Mouse (Mus musculus): ENCODE measurements at regions not wholly inside any gene's neighbourhood (a gene's known extent, or its start where the extent isn't known, plus 50 kb on each side); places are given as distances from the start of the nearest gene placed in this dataset.

GRCm38 (mm10) chr16:51842770-51843169, 188.3 kb upstream of the Cblb start:
- DNase-seq (ENCODE audit: low spot score): no peak
- Histone ChIP-seq H3K9ac (ENCODE audit: low read depth, low read length, severe bottlenecking) (no peak overlapping the region), H3K27ac (replicated peaks; ENCODE audit: low read depth, low read length) (no peak overlapping the region), H3K9me3 (ENCODE audit: control insufficient read depth, low read length) (no peaks in the 10 kb centered on the region), H3K4me2 (replicated peaks; ENCODE audit: low read depth, low read length, severe bottlenecking) (no peak overlapping the region), H3K27me3 (ENCODE audit: control insufficient read depth, insufficient read depth, low read length) (no peaks in the 10 kb centered on the region), H3K4me3 (replicated peaks; ENCODE audit: low read length) (no peak overlapping the region), H3K36me3 (ENCODE audit: control insufficient read depth, insufficient read depth, low read length) (no peaks in the 10 kb centered on the region), H3K4me1 (ENCODE audit: control insufficient read depth, insufficient read depth, low read length) (no peaks in the 10 kb centered on the region)
- 76% methylated on average over 3 of the region's 3 CpGs for WGBS
- ATAC-seq (ENCODE audit: low FRiP score, low read depth): no peak
- TF ChIP-seq POLR2A (IDR thresholded peaks at IDR 0.05; ENCODE audit: borderline replicate concordance, extremely low read depth, insufficient read depth, insufficient read length): no peak

GRCm38 (mm10) chr16:51845539-51845938, 185.5 kb upstream of the Cblb start:
- ATAC-seq (ENCODE audit: low FRiP score, low read depth): no peak
- TF ChIP-seq POLR2A (IDR thresholded peaks at IDR 0.05; ENCODE audit: borderline replicate concordance, extremely low read depth, insufficient read depth, insufficient read length): no peak
- 71% methylated on average over 4 of the region's 4 CpGs for WGBS

GRCm38 (mm10) chr16:51880711-51881110, 150.3 kb upstream of the Cblb start:
- DNase-seq (ENCODE audit: low spot score) (no peak), ATAC-seq (ENCODE audit: low FRiP score, low read depth) (no peak)
- Histone ChIP-seq H3K9me3 (ENCODE audit: control insufficient read depth, low read length) (no peaks in the 10 kb centered on the region), H3K9ac (ENCODE audit: low read depth, low read length, severe bottlenecking) (no peak overlapping the region), H3K36me3 (ENCODE audit: control insufficient read depth, insufficient read depth, low read length) (no peaks in the 10 kb centered on the region), H3K27me3 (ENCODE audit: control insufficient read depth, insufficient read depth, low read length) (no peaks in the 10 kb centered on the region), H3K27ac (replicated peaks; ENCODE audit: low read depth, low read length) (no peak overlapping the region), H3K4me3 (replicated peaks; ENCODE audit: low read length) (no peak overlapping the region), H3K4me2 (replicated peaks; ENCODE audit: low read depth, low read length, severe bottlenecking) (no peak overlapping the region), H3K4me1 (ENCODE audit: control insufficient read depth, insufficient read depth, low read length) (no peaks in the 10 kb centered on the region)
- 84% methylated on average over 4 of the region's 4 CpGs for WGBS
- TF ChIP-seq POLR2A (IDR thresholded peaks at IDR 0.05; ENCODE audit: borderline replicate concordance, extremely low read depth, insufficient read depth, insufficient read length): no peak

More at GRCm38 (mm10) chr16:51845539-51845938, 185.5 kb upstream of the Cblb start:
- DNase-seq (ENCODE audit: low spot score): no peak
- no peaks in the 10 kb centered on the region for H3K36me3 ChIP-seq (ENCODE audit: control insufficient read depth, insufficient read depth, low read length)
- no peak overlapping the region for H3K27ac ChIP-seq (replicated peaks; ENCODE audit: low read depth, low read length)
- H3K4me2 ChIP-seq (replicated peaks; ENCODE audit: low read depth, low read length, severe bottlenecking): no peak overlapping the region
- H3K4me3 ChIP-seq (replicated peaks; ENCODE audit: low read length): no peak overlapping the region
- no peaks in the 10 kb centered on the region for H3K9me3 ChIP-seq (ENCODE audit: control insufficient read depth, low read length)
- H3K9ac ChIP-seq (ENCODE audit: low read depth, low read length, severe bottlenecking): no peak overlapping the region
- H3K27me3 ChIP-seq (ENCODE audit: control insufficient read depth, insufficient read depth, low read length): no peaks in the 10 kb centered on the region
- H3K4me1 ChIP-seq (ENCODE audit: control insufficient read depth, insufficient read depth, low read length): no peaks in the 10 kb centered on the region

GRCm38 (mm10) chr16:51881127-51881526, 149.9 kb upstream of the Cblb start:
- DNase-seq (ENCODE audit: low spot score): no peak
- H3K9ac ChIP-seq (ENCODE audit: low read depth, low read length, severe bottlenecking): no peak overlapping the region
- H3K36me3 ChIP-seq (ENCODE audit: control insufficient read depth, insufficient read depth, low read length): no peaks in the 10 kb centered on the region
- H3K4me3 ChIP-seq (replicated peaks; ENCODE audit: low read length): no peak overlapping the region
- no peak for TF ChIP-seq POLR2A (IDR thresholded peaks at IDR 0.05; ENCODE audit: borderline replicate concordance, extremely low read depth, insufficient read depth, insufficient read length)
- H3K9me3 ChIP-seq (ENCODE audit: control insufficient read depth, low read length): no peaks in the 10 kb centered on the region
- 86% methylated on average over 2 of the region's 2 CpGs for WGBS
- H3K4me1 ChIP-seq (ENCODE audit: control insufficient read depth, insufficient read depth, low read length): no peaks in the 10 kb centered on the region
- no peaks in the 10 kb centered on the region for H3K27me3 ChIP-seq (ENCODE audit: control insufficient read depth, insufficient read depth, low read length)
- H3K4me2 ChIP-seq (replicated peaks; ENCODE audit: low read depth, low read length, severe bottlenecking): no peak overlapping the region
- no peak overlapping the region for H3K27ac ChIP-seq (replicated peaks; ENCODE audit: low read depth, low read length)
- ATAC-seq (ENCODE audit: low FRiP score, low read depth): no peak

- ATAC-seq (ENCODE audit: low FRiP score, low read depth): no peak
- H3K9me3 ChIP-seq (ENCODE audit: control insufficient read depth, low read length): no peaks in the 10 kb centered on the region
- no peaks in the 10 kb centered on the region for H3K36me3 ChIP-seq (ENCODE audit: control insufficient read depth, insufficient read depth, low read length)
- no peak for DNase-seq (ENCODE audit: low spot score)
- WGBS: 91% methylated on average over 2 of the region's 2 CpGs
- no peak for TF ChIP-seq POLR2A (IDR thresholded peaks at IDR 0.05; ENCODE audit: borderline replicate concordance, extremely low read depth, insufficient read depth, insufficient read length)
- no peak overlapping the region for H3K27ac ChIP-seq (replicated peaks; ENCODE audit: low read depth, low read length)
- H3K27me3 ChIP-seq (ENCODE audit: control insufficient read depth, insufficient read depth, low read length): no peaks in the 10 kb centered on the region
- H3K9ac ChIP-seq (ENCODE audit: low read depth, low read length, severe bottlenecking): no peak overlapping the region
- no peak overlapping the region for H3K4me3 ChIP-seq (replicated peaks; ENCODE audit: low read length)
- H3K4me1 ChIP-seq (ENCODE audit: control insufficient read depth, insufficient read depth, low read length): no peaks in the 10 kb centered on the region
- no peak overlapping the region for H3K4me2 ChIP-seq (replicated peaks; ENCODE audit: low read depth, low read length, severe bottlenecking)
Observed at GRCm38 (mm10) chr16:51883813-51884212, 147.2 kb upstream of the Cblb start.

GRCm38 (mm10) chr16:51887496-51887895, 143.5 kb upstream of the Cblb start:
- Histone ChIP-seq H3K4me2 (replicated peaks; ENCODE audit: low read depth, low read length, severe bottlenecking) (no peak overlapping the region), H3K36me3 (ENCODE audit: control insufficient read depth, insufficient read depth, low read length) (no peaks in the 10 kb centered on the region), H3K4me1 (ENCODE audit: control insufficient read depth, insufficient read depth, low read length) (no peaks in the 10 kb centered on the region), H3K9me3 (ENCODE audit: control insufficient read depth, low read length) (no peaks in the 10 kb centered on the region), H3K27me3 (ENCODE audit: control insufficient read depth, insufficient read depth, low read length) (no peaks in the 10 kb centered on the region), H3K9ac (ENCODE audit: low read depth, low read length, severe bottlenecking) (no peak overlapping the region), H3K4me3 (replicated peaks; ENCODE audit: low read length) (no peak overlapping the region), H3K27ac (replicated peaks; ENCODE audit: low read depth, low read length) (no peak overlapping the region)
- ATAC-seq (ENCODE audit: low FRiP score, low read depth) (no peak), DNase-seq (ENCODE audit: low spot score) (no peak)
- no peak for TF ChIP-seq POLR2A (IDR thresholded peaks at IDR 0.05; ENCODE audit: borderline replicate concordance, extremely low read depth, insufficient read depth, insufficient read length)
- 90% methylated on average over 5 of the region's 5 CpGs for WGBS
